Mouse (Mus musculus) CH12.LX (cell line): ENCODE measurements around the gene Itpr1. TPM values are rescaled to one million over a fixed set of nuclear protein-coding genes. Genes with fewer than 3 reads are reported as not detected.
"Not testable (repeated sequence)": the region's sequence is repeated elsewhere in the genome, so short reads cannot be mapped to it uniquely, and the experiment has no call there.

Experiments used
- DNase-seq: peaks from one replicate; pipeline ENCODE4 v3.0.0-alpha.2; 2013; ENCODE audit errors: extremely low read depth
- H3K27ac ChIP-seq: 2 replicates; pipeline ENCODE4 v1.5.1; 2012; ENCODE audit warnings: low read depth, mild to moderate bottlenecking, control low read depth, moderate library complexity; ENCODE audit not compliant: insufficient read depth
- H3K27me3 ChIP-seq: replicated peaks from 2 replicates; pipeline ENCODE3; 2012; ENCODE audit warnings: inconsistent platforms
- H3K36me3 ChIP-seq, 2 experiments: replicated peaks in 1 of 2; 2 replicates each; pipeline versions ENCODE3 to v1.6.1; 2012; ENCODE audit warnings: inconsistent platforms in 1 of 2, low read length in 1 of 2, mild to moderate bottlenecking in 1 of 2, mixed read lengths in 1 of 2, moderate library complexity in 1 of 2; ENCODE audit not compliant: control insufficient read depth in 1 of 2, insufficient read depth in 1 of 2
- H3K4me1 ChIP-seq, 2 experiments: 2 replicates each; pipeline ENCODE4 v1.6.1; 2012; ENCODE audit warnings: inconsistent platforms in 1 of 2, moderate library complexity in 1 of 2; ENCODE audit not compliant: insufficient read depth in 2 of 2, control insufficient read depth in 1 of 2
- H3K4me2 ChIP-seq: 2 replicates; pipeline ENCODE4 v1.6.1; 2012; ENCODE audit warnings: low read depth, mild to moderate bottlenecking, control low read depth; ENCODE audit not compliant: poor library complexity, insufficient read depth, severe bottlenecking
- H3K4me3 ChIP-seq, 3 experiments: fragments of 150-350 bp in 1 of 3; sonication (generic) in 1 of 3; replicated peaks in 1 of 3; 2 replicates each; pipeline versions ENCODE3 to v1.5.1; 2011 to 2012; ENCODE audit warnings: low read depth in 2 of 3, low read length in 2 of 3, mild to moderate bottlenecking in 2 of 3, moderate library complexity in 2 of 3, control low read depth in 1 of 3, improper control_type of control experiment in 1 of 3, inconsistent platforms in 1 of 3, mixed read lengths in 1 of 3; ENCODE audit not compliant: poor library complexity in 1 of 3
- H3K79me2 ChIP-seq: replicated peaks from 2 replicates; pipeline ENCODE4 v1.6.1; 2012; ENCODE audit warnings: mild to moderate bottlenecking, moderate library complexity; ENCODE audit not compliant: control insufficient read depth, poor library complexity, insufficient read depth, severe bottlenecking; ENCODE audit errors: extremely low read depth
- H3K9ac ChIP-seq: 2 replicates; pipeline ENCODE4 v1.6.1; 2012; ENCODE audit warnings: low read depth, mild to moderate bottlenecking, control low read depth, moderate library complexity; ENCODE audit not compliant: insufficient read depth
- H3K9me3 ChIP-seq: replicated peaks from 2 replicates; pipeline ENCODE3; 2012; ENCODE audit warnings: low read length, inconsistent platforms, mixed read lengths
- BHLHE40 ChIP-seq: IDR thresholded peaks from 2 replicates; pipeline ENCODE4 v1.6.1; 2011; ENCODE audit warnings: mild to moderate bottlenecking, low read depth, low read length, improper control_type of control experiment
- CHD1 ChIP-seq: IDR thresholded peaks from 2 replicates; pipeline ENCODE4 v1.6.1; 2012; ENCODE audit warnings: low read depth, low read length, improper control_type of control experiment, inconsistent platforms
- ETS1 ChIP-seq: conservative IDR thresholded peaks from 2 replicates; pipeline ENCODE4 v1.6.1; 2012; ENCODE audit warnings: low read depth, mild to moderate bottlenecking, inconsistent platforms, low read length, improper control_type of control experiment, moderate library complexity
- IRF4 ChIP-seq: IDR thresholded peaks from 2 replicates; pipeline ENCODE4 v1.6.1; 2014; ENCODE audit warnings: low read depth, mild to moderate bottlenecking, inconsistent platforms, low read length, improper control_type of control experiment
- MAFK ChIP-seq: IDR thresholded peaks from 2 replicates; pipeline ENCODE4 v1.6.1; 2011; ENCODE audit warnings: low read length, improper control_type of control experiment; ENCODE audit not compliant: insufficient replicate concordance
- NELFE ChIP-seq: IDR thresholded peaks from 2 replicates; pipeline ENCODE4 v1.6.1; 2011; ENCODE audit warnings: low read depth, low read length, improper control_type of control experiment
- PAX5 ChIP-seq: IDR thresholded peaks from 2 replicates; pipeline ENCODE4 v1.6.1; 2012; ENCODE audit warnings: low read length, inconsistent platforms, mixed read lengths
- POLR2A ChIP-seq: IDR thresholded peaks from 2 replicates; pipeline ENCODE4 v1.6.1; 2011; ENCODE audit warnings: low read depth, mild to moderate bottlenecking, improper control_type of control experiment, low read length
- SIN3A ChIP-seq: IDR thresholded peaks from 2 replicates; pipeline ENCODE4 v1.6.1; 2012; ENCODE audit warnings: low read length, improper control_type of control experiment, inconsistent platforms
- TBP ChIP-seq: conservative IDR thresholded peaks from 2 replicates; pipeline ENCODE4 v1.6.1; 2011; ENCODE audit warnings: low read depth, low read length, improper control_type of control experiment
- UBTF ChIP-seq: IDR thresholded peaks from 2 replicates; pipeline ENCODE4 v1.6.1; 2012; ENCODE audit warnings: low read depth, mild to moderate bottlenecking, inconsistent platforms, low read length, improper control_type of control experiment, moderate library complexity
- ZMIZ1 ChIP-seq: IDR thresholded peaks from 2 replicates; pipeline ENCODE4 v1.6.1; 2012; ENCODE audit warnings: low read depth, mild to moderate bottlenecking, inconsistent platforms, low read length, improper control_type of control experiment
- ZNF384 ChIP-seq: IDR thresholded peaks from 2 replicates; pipeline ENCODE4 v1.6.1; 2012; ENCODE audit warnings: low read depth, low read length, improper control_type of control experiment, inconsistent platforms
- dilution Hi-C: fragments of 300-500 bp; cut with MboI; formaldehyde crosslinking; loops from 2 replicates; pipeline ENCODE4 v1.14.3; 2020; ENCODE audit warnings: low sequenced_read_pairs; ENCODE audit not compliant: extremely low pct_unique_long_range_greater_than_20kb, extremely low pct_ligation_motif_present
- in situ Hi-C: fragments of 300-500 bp; cut with MboI; formaldehyde crosslinking; loops from 3 replicates; pipeline ENCODE4 v1.14.3; 2019; ENCODE audit warnings: low sequenced_read_pairs, low pct_ligation_motif_present, low pct_unique_long_range_greater_than_20kb, mixed read lengths
- polyA plus RNA-seq: library from polyadenylated mRNA; unstranded; fragments of >175 nt; gene quantifications from 2 replicates; pipeline ENCODE4 v1.2.1, GENCODE M21; 2012; ENCODE audit warnings: low read depth; ENCODE audit not compliant: insufficient read length
- total RNA-seq, 2 experiments: library from RNA; depleted of rRNA; stranded (reverse); fragments of 300-350 nt in 1 of 2; fragments of >200 nt in 1 of 2; gene quantifications; 2 replicates each; pipeline ENCODE4 v1.2.3; 2012 to 2014

Itpr1 gene
- total and polyA plus RNA-seq, 3 experiments: 42.8 to 73.1 (median 53.4) TPM

DNA sequence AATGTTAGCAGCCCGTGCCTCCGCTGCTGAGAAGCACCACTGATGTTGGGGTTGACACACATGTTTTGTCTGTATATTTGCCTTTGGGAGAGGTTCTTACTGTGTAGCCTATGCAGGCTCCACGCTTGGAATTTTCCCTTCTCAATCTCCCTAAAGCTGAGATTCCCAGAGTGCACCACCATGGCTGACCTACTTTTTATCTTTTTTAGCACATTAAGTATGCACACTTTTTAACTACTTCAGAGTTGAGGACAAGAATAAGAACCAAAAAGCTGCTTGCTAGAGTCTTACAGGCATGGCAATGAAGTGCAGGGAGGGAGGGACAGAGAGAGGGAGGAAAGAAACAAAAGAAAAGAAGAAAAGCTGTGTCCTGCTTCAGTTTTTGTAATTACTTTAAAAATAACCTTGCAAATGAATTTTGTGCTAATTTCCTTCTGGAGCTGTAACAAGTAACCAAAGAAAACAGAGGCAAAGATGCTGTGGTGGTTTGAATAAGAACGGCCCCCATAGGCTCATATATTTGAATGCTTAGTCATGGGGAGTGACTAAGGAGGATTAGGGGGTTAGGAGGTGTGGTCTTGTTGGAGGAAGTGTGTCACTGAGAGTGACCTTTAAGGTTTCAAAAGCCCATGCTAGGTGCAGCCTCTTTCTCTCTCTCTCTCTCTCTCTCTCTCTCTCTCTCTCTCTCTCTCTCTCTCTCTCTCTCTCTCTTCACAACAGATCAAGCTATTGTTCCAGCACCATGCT is 344.9 kb downstream of the Itpr1 start:
- H3K4me1 ChIP-seq: peaks cover 30 to 57% of the 10 kb centered on the region in 2 experiments
- no peak overlapping the region; the same call in 1 of the 2 replicates for H3K4me2 ChIP-seq
- no peak overlapping the region for H3K9ac ChIP-seq
- H3K27ac ChIP-seq: peak overlapping the region; percentile 37; the same call in 1 of the 2 replicates
- dilution Hi-C loops (no loop called here), in situ Hi-C loops (no loop called here)
- DNase-seq: peak; percentile 70
- no peaks in the 10 kb centered on the region for H3K79me2 ChIP-seq
- H3K9me3 ChIP-seq: peaks cover 5% of the 10 kb centered on the region
- H3K4me3 ChIP-seq: no peak overlapping the region
- 0 out of 2 replicates have a peak, but pooled peaks have one; percentile 15 for TF ChIP-seq MAFK
- no peak for TF ChIP-seq PAX5
- 0 out of 2 replicates have a peak, but pooled peaks have one; percentile 46 for TF ChIP-seq TBP
- TF ChIP-seq NELFE: no peak
- TF ChIP-seq ZMIZ1: no peak
- peaks cover 0 to 6% of the 10 kb centered on the region in 2 experiments for H3K36me3 ChIP-seq
- H3K27me3 ChIP-seq: no peaks in the 10 kb centered on the region

DNA sequence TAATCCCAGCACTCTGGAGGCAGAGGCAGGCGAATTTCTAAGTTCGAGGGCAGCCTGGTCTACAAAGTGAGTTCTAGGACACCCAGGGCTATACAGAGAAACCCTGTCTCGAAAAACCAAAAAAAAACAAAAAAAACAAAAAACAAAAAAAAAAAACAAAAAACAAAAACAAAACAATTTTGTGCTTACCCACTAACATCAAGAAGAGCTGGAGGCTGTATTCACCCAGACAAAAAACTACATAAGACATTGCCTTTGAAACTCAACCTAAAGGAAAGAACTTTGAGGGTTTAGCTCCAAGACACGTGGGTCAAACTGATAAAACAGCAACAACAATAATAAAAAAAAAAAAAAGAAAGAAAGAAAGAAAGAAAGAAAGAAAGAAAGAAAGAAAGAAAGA is 346.3 kb downstream of the Itpr1 start:
- in situ Hi-C loops: not testable (repeated sequence)

DNA sequence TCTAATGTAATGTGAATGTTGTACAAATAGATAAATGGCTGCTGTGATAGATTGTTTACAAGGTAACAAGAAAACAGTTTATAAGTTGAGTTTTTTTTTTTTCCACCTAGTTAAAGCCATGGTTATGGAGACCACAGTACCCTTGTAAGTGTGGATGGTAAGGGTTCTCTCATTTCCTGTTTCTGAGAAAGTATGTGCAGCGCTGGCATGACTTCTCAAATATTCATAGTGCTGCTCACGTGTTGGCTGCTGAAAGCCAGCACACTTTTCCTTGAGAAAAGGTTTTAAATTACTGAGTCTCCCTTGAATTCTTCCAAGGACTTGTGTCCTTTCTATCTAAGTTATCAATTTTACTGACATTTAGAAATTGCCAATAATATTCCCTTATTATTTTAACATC is 350.1 kb downstream of the Itpr1 start:
- Histone ChIP-seq H3K4me3 (no peak overlapping the region), H3K9ac (no peak overlapping the region)
- dilution Hi-C loops (no loop called here), in situ Hi-C loops (no loop called here)
- TF ChIP-seq POLR2A (no peak), BHLHE40 (peak; percentile 70), SIN3A (no peak), CHD1 (no peak), IRF4 (no peak), UBTF (no peak), ETS1 (no peak), ZNF384 (peak; percentile 21; the same call in 1 of the 2 replicates)
- TF ChIP-seq, all 38 proteins: peak for 2
- H3K36me3 ChIP-seq: no peaks in the 10 kb centered on the region
- no peaks in the 10 kb centered on the region for H3K27me3 ChIP-seq
- no peaks in the 10 kb centered on the region for H3K79me2 ChIP-seq
- H3K9me3 ChIP-seq: no peaks in the 10 kb centered on the region
- no peak for DNase-seq
- no peak overlapping the region for H3K27ac ChIP-seq
- peaks cover 6 to 43% of the 10 kb centered on the region in 2 experiments; a peak in 3 of 4 replicates for H3K4me1 ChIP-seq
- H3K4me2 ChIP-seq: no peak overlapping the region

More for the DNA sequence above, 346.3 kb downstream of the Itpr1 start:
- H3K4me3 ChIP-seq, H3K4me2 ChIP-seq, dilution Hi-C loops, H3K27me3 ChIP-seq, H3K9ac ChIP-seq, H3K27ac ChIP-seq, H3K9me3 ChIP-seq, H3K36me3 ChIP-seq, DNase-seq, H3K79me2 ChIP-seq: not testable (repeated sequence)
- peaks cover 24 to 47% of the 10 kb centered on the region in 2 experiments for H3K4me1 ChIP-seq

DNA sequence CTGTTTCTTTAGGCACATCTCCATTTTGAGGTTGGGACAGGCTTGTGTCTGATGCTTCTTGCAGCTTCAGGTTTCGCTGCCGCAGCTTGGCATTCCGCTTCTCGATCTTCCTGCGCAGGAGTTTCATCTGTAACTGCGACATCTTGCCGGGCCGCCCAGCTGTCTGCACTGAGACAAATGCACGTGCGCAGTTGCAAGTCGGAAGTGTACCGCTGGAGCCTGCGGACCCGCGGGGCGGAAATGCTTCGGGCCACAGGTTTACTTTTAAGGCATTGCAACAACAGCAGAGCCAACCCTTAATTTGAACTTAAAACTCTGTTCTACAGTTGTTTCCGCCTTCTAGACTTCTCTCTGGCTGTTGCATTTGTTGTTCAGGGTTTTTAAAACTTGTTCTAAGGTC is 352.6 kb downstream of the Itpr1 start:
- dilution Hi-C loops, H3K4me2 ChIP-seq, in situ Hi-C loops: not testable (repeated sequence)

More for the DNA sequence above, 352.6 kb downstream of the Itpr1 start:
- H3K27me3 ChIP-seq, H3K79me2 ChIP-seq, DNase-seq, H3K9me3 ChIP-seq, H3K27ac ChIP-seq, H3K9ac ChIP-seq, H3K36me3 ChIP-seq, H3K4me3 ChIP-seq: not testable (repeated sequence)
- H3K4me1 ChIP-seq: peaks cover 3 to 37% of the 10 kb centered on the region in 2 experiments
